Mouse (Mus musculus) adrenal gland, postnatal 10 days (tissue): ENCODE data around the gene Tnfsfm13. TPM values are rescaled to one million over a fixed set of nuclear protein-coding genes. Genes with fewer than 3 reads are reported as not detected.
A peak's percentile ranks its signal among the peaks of the same experiment; 100 is the strongest.

Experiments
- DNase-seq: peaks from one replicate; pipeline ENCODE4 v3.0.0; 2021; ENCODE audit warnings: mixed read lengths
- microRNA-seq: library from miRNA; unstranded; fragments of <30 nt; microRNA quantifications from one replicate; pipeline ENCODE4 v1.2.0, GENCODE M21; 2021
- total RNA-seq, 2 experiments: library from RNA; stranded (reverse); gene quantifications; 2 replicates each; pipeline ENCODE4 v1.2.3; 2021

Gene Tnfsfm13
- total RNA-seq, 2 experiments from 2014 or later: 4.2 to 5.1 TPM

DNA sequence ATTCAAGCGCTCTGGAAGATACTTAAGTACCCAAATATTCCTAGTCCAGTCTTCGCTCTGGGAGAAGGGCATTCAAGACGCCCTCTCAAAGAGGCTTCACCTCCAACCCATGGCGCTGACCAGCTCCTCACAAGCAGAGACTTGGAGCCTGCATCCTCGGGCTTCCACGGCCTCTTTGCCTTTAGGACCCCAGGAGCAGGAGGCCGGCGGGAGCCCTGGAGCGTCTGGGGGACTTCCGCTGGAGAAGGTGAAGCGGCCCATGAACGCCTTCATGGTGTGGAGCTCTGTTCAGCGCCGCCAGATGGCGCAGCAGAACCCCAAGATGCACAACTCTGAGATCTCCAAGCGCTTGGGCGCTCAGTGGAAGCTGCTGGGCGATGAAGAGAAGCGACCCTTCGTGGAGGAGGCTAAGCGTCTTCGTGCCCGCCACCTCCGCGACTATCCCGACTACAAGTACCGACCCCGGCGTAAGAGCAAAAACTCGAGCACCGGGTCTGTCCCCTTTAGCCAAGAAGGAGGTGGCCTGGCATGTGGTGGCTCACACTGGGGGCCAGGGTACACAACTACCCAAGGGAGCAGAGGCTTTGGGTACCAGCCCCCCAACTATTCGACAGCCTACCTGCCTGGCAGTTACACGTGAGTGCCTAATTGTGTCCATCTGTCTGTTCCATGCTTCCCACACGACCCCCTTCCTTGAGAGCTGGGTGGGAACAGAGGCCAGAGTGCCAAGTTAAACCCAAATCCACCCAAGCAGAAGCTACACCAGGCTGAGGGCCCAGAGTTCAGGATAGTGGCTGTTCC lies 40.4 kb downstream of the Tnfsfm13 start, which contains the start of gene Sox15:
Sox15 (plus strand) TSS at position 51 of the 801 bp plus-strand sequence.
- DNase-seq: peak; percentile 78

DNA sequence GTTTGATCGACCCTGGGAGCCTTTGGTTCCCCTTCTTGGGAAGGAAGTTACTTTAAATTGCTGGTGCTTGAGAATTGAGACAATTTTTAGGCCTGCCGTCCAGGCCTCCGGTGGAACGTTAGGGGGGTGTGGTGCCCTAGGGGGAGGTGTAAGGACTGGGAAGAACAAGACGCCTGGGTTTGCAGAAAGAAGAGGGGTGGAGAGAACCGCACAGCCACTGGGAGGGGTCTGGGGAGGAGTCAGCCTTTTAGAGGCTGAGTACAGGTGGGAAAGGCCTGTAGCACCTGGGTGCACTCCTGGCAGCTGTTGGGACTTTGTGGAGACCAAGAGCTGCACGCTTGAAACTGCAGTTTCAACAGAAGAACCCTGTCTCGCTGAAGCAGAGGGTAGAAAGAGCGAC lies 41.1 kb downstream of the Tnfsfm13 start:
- no peak for DNase-seq

DNA sequence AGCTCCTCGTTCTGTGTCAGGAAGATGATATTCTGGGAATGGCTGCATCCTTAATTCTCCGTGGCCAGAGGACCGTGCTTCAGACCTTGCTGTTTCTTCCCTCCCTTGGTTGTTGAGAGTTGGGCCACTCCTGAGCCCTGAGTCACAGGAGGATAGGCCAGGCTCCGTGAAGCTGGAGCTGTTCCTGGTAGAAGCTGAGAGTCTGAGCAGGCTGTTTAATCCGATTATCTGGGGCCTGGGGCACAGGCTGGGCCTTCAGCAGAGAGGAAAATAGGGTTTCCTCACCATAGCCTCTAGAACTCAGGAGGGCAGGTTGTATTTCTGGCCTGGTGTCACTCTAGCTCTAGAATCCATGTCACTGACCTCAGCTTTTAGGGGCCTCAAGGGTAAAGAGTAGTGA lies 42.5 kb downstream of the Tnfsfm13 start:
- no peak for DNase-seq

DNA sequence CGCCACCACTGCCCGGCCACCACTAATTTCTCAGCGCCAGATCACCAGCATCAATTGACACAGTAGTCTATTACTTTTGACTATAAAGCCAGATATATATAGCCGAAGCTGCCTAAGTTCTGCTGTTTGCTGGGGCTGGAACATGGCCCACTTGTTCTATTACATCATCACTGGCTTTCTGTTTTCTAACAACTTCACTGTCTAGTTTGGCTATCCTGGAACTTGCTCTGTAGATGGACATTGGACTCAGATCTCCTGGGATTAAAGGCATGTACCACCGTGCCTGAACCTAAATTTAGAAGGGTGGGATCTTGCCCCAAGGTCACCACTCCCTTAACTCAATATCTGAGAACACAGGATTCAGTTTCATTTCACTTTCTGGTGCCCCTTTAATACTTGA lies 50.0 kb downstream of the Tnfsfm13 start:
- no peak for DNase-seq

DNA sequence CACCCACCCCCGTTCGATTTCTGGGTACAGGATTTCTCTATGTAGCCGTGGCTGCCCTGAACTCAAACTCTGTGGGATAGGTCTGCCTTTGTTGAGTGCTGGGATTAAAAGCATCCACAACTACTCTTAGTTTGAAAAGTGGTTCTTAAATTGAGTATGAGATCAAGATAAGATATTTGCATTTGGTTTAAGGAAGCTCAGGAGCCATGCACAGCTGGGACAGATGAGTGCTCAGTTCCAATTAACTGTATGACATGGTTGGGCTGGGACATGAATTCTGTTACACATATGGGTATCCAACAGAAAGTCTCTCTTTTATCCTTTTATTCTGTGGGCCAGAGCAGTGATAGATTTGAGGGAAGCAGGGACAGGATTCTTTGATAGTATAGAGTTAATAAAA lies 60.4 kb downstream of the Tnfsfm13 start:
- no peak for DNase-seq

DNA sequence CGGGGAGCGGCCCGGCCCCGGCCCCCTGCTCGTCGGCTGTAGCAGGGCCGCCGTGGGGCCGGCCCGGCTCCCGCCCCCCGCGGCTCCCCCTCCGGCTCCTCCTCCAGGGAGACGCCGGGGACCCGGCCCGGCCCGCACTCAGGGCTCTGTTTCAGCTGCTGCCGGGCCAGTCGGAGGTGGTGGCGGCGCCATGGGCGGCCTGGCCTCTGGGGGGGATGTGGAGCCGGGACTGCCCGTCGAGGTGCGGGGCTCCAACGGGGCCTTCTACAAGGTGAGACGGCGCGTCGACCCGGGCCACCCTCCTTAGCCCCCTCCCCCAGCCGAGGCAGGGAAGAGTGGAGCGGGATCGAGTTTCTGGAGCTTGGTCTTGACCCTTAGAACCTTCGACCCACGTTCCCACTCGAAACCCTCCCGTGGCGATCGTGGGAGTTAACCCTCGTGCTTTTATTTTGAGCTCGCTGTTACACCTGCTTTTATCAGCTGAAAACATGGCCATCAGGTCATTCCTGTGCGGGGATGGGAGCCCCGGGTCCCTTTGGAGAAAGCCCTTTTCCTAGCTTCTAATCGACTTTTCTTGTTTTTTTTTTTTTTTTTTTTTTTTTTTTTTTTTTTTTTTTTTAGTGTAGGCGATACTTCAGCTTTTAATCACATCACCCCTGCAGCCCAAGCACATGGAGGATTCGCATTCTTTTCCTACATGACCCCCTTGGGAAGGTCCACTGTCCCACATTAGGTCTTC lies 62.6 kb downstream of the Tnfsfm13 start:
- DNase-seq: no peak

Small RNAs within 50 kb of the gene (microRNA-seq; reads per million reads assigned to microRNA genes)
- gene Mir1934 (7.8 reads per million, percentile 10 among the genes with 10 or more reads in this experiment), gene Mir467f (not detected)

Other genes with a start within 250 kb of the Tnfsfm13 start
- gene Dnah2, start 147.0 kb downstream of the Tnfsfm13 start, total RNA-seq: under 1 TPM; 0.30 TPM
- 1 to 10 TPM; 2.2 to 3.8 TPM for gene Efnb3, start 135.9 kb downstream of the Tnfsfm13 start, total RNA-seq
- 10 to 100 TPM in 1 of 2 experiments, 1 to 10 TPM in 1; 8.1 to 12.5 TPM for gene Wrap53, start 115.8 kb downstream of the Tnfsfm13 start, total RNA-seq
- 10 to 100 TPM; 59.9 to 75.9 TPM for gene Trp53, start 115.7 kb downstream of the Tnfsfm13 start, total RNA-seq
- 10 to 100 TPM; 38.6 to 52.9 TPM for gene Atp1b2, start 90.2 kb downstream of the Tnfsfm13 start, total RNA-seq
- gene Shbg, start 78.2 kb downstream of the Tnfsfm13 start, total RNA-seq: under 1 TPM; 0.27 to 0.36 TPM
- 10 to 100 TPM in 1 of 2 experiments, 1 to 10 TPM in 1; 9.2 to 10.1 TPM for gene Sat2, start 74.1 kb downstream of the Tnfsfm13 start, total RNA-seq
- 10 to 100 TPM; 61.9 to 80.2 TPM for gene Fxr2, start 63.1 kb downstream of the Tnfsfm13 start, total RNA-seq
- not detected for gene Sox15, start 40.8 kb downstream of the Tnfsfm13 start, total RNA-seq
- gene Mpdu1, start 33.5 kb downstream of the Tnfsfm13 start, total RNA-seq: 100 to 1,000 TPM; 114 to 116 TPM
- 10 to 100 TPM in 1 of 2 experiments, 1 to 10 TPM in 1; 9.8 to 12.0 TPM for gene Cd68, start 29.9 kb downstream of the Tnfsfm13 start, total RNA-seq
- gene Eif4a1, start 23.7 kb downstream of the Tnfsfm13 start, total RNA-seq: 100 to 1,000 TPM; 598 to 631 TPM
- 10 to 100 TPM; 62.6 to 76.3 TPM for gene Senp3, start 14.0 kb downstream of the Tnfsfm13 start, total RNA-seq
- gene Tnfsf13, start 10.3 kb downstream of the Tnfsfm13 start, total RNA-seq: 1 to 10 TPM; 2.0 to 5.0 TPM
- gene Tnfsf12, start 249 bp downstream of the Tnfsfm13 start, total RNA-seq: 10 to 100 TPM; 18.1 to 19.2 TPM
- 10 to 100 TPM; 53.9 to 67.5 TPM for gene Polr2a, start 62.5 kb upstream of the Tnfsfm13 start, total RNA-seq
- gene Slc35g3, start 65.9 kb upstream of the Tnfsfm13 start, total RNA-seq: not detected
- 10 to 100 TPM; 35.5 to 41.2 TPM for gene Zbtb4, start 69.8 kb upstream of the Tnfsfm13 start, total RNA-seq
- 1 to 10 TPM; 2.3 to 7.9 TPM for gene Chrnb1, start 99.8 kb upstream of the Tnfsfm13 start, total RNA-seq
- 1 to 10 TPM; 2.4 to 3.8 TPM for gene Fgf11, start 105.8 kb upstream of the Tnfsfm13 start, total RNA-seq
- 1 to 10 TPM; 1.0 TPM for gene Tmem102, start 109.5 kb upstream of the Tnfsfm13 start, total RNA-seq
- gene Gm39566, start 119.2 kb upstream of the Tnfsfm13 start, total RNA-seq: not detected
- gene Spem2, start 122.4 kb upstream of the Tnfsfm13 start, total RNA-seq: not detected
- gene Spem1, start 126.1 kb upstream of the Tnfsfm13 start, total RNA-seq: not detected
- 10 to 100 TPM; 17.3 to 23.5 TPM for gene Nlgn2, start 141.7 kb upstream of the Tnfsfm13 start, total RNA-seq
- 100 to 1,000 TPM; 137 to 145 TPM for gene Tmem256, start 142.4 kb upstream of the Tnfsfm13 start, total RNA-seq
- 10 to 100 TPM; 49.2 to 59.2 TPM for gene Plscr3, start 150.3 kb upstream of the Tnfsfm13 start, total RNA-seq
- gene Tnk1, start 162.6 kb upstream of the Tnfsfm13 start, total RNA-seq: under 1 TPM; 0.12 to 0.24 TPM
- gene Tmem95, start 181.9 kb upstream of the Tnfsfm13 start, total RNA-seq: not detected
- gene Kctd11, start 185.3 kb upstream of the Tnfsfm13 start, total RNA-seq: 1 to 10 TPM; 4.1 to 4.2 TPM
- 1 to 10 TPM; 4.3 to 4.7 TPM for gene Acap1, start 199.4 kb upstream of the Tnfsfm13 start, total RNA-seq
- 1 to 10 TPM; 3.1 to 3.2 TPM for gene 2810408A11Rik, start 204.9 kb upstream of the Tnfsfm13 start, total RNA-seq
- gene Neurl4, start 205.0 kb upstream of the Tnfsfm13 start, total RNA-seq: 10 to 100 TPM; 33.6 to 48.1 TPM
- 10 to 100 TPM; 42.3 to 43.1 TPM for gene Gps2, start 217.8 kb upstream of the Tnfsfm13 start, total RNA-seq
- gene Eif5a, start 225.9 kb upstream of the Tnfsfm13 start, total RNA-seq: 100 to 1,000 TPM; 578 to 644 TPM
- 10 to 100 TPM; 19.6 to 44.5 TPM for gene Ybx2, start 239.7 kb upstream of the Tnfsfm13 start, total RNA-seq